Mouse (Mus musculus) embryonic facial prominence, embryonic 10.5 days (tissue): ENCODE data around the gene 1700017D01Rik. TPM values are rescaled to one million over a fixed set of nuclear protein-coding genes. Genes with fewer than 3 reads are reported as not detected.
"Not testable (repeated sequence)": the region's sequence is repeated elsewhere in the genome, so short reads cannot be mapped to it uniquely, and the experiment has no call there.

Experiments used
- DNase-seq: peaks from one replicate; pipeline ENCODE4 v3.0.0-alpha.2; 2017; ENCODE audit warnings: low spot score
- H3K27ac ChIP-seq: fragments of 300-500 bp; sonication (generic); replicated peaks from 2 replicates; pipeline ENCODE4 v1.5.1; 2016; ENCODE audit warnings: mild to moderate bottlenecking
- H3K27me3 ChIP-seq: fragments of 300-500 bp; sonication (generic); replicated peaks from 2 replicates; pipeline ENCODE4 v1.6.1; 2016; ENCODE audit warnings: low read depth, mild to moderate bottlenecking; ENCODE audit not compliant: poor library complexity, severe bottlenecking
- H3K36me3 ChIP-seq: fragments of 300-500 bp; sonication (generic); replicated peaks from 2 replicates; pipeline ENCODE4 v1.6.1; 2016; ENCODE audit warnings: mild to moderate bottlenecking, moderate library complexity
- H3K4me1 ChIP-seq: fragments of 300-500 bp; sonication (generic); 2 replicates; pipeline ENCODE4 v1.6.1; 2016
- H3K4me3 ChIP-seq: fragments of 300-500 bp; sonication (generic); 2 replicates; pipeline ENCODE4 v1.5.1; 2016; ENCODE audit warnings: mild to moderate bottlenecking, moderate library complexity
- H3K9me3 ChIP-seq: fragments of 300-500 bp; sonication (generic); 2 replicates; pipeline ENCODE4 v1.6.1; 2016; ENCODE audit warnings: mild to moderate bottlenecking
- WGBS: fragments of 180-500 bp; shearing (Covaris S2); methylation state at CpG from one replicate; pipeline ENCODE4 v1.1.7; 2016; 5-methylcytosine and 5-hydroxymethylcytosine counted together
- polyA plus RNA-seq: library from polyadenylated mRNA; unstranded; fragments of >200 nt; fragmentation: Nextera tagmentation; extraction: Ambion mirVana; gene quantifications from 2 replicates; pipeline ENCODE4 v1.2.1, GENCODE M21; 2016

1700017D01Rik gene
- polyA plus RNA-seq, 1 experiment from 2014 or later: not detected

DNA sequence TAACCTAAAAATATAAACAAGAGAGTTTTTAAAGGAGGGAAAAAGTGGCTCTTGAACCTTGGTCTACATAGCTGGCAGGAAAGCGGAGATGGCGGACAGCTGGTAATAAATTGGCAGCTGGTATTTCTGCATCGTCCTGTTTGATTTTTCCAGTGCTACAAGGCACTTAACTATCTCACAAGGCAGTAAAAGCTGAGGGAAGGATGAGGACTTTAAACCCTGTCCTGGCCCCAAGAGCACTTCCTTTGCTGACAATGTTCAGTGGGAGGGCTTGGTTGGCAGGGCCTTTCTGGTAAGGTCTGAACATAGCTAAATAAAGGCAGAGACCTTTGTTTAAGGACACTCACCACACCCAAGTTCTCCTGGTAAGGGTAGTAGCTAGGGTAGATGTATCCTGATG lies 60.3 kb downstream of the 1700017D01Rik start:
- no peaks in the 10 kb centered on the region for H3K4me1 ChIP-seq
- DNase-seq: no peak
- H3K9me3 ChIP-seq: no peaks in the 10 kb centered on the region
- no peak overlapping the region for H3K27ac ChIP-seq
- H3K4me3 ChIP-seq: no peak overlapping the region
- H3K36me3 ChIP-seq: no peaks in the 10 kb centered on the region
- H3K27me3 ChIP-seq: no peaks in the 10 kb centered on the region
- WGBS: 91% methylated on average over 3 of the region's 3 CpGs

DNA sequence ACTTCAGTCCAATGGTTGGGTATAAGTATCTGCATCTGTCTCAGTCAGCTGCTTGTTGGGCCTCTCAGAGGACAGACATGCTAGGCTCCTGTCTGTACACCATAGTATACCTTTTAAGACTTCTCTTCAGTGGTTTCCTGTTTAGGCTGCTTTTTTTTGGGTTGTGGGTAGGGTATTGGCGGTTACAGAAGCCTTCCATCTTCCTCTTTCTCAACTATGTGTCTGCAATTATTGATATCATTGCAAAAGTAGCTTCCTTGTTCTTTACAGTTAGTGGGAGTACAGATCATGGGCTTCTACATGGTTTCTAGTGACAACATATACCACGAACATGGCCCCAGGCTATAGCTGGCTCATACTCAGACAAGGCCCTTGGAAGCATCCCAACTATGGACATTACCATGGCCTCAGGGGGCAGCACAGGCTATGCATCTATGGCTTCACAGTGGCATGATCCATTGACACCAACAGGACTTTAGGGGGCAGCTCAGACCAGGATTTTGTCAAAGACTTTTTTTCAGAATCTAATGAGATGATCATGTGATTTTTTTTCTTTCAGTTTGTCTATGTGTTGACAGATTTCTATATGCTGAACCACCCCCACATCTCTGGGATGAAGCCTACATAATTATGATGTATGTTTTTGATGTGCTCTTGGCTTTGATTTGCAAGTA lies 65.3 kb downstream of the 1700017D01Rik start:
- no peaks in the 10 kb centered on the region for H3K27me3 ChIP-seq
- 83% methylated on average over 2 of the region's 2 CpGs for WGBS
- H3K36me3 ChIP-seq: no peaks in the 10 kb centered on the region
- no peak overlapping the region for H3K27ac ChIP-seq
- H3K4me1 ChIP-seq: no peaks in the 10 kb centered on the region
- H3K4me3 ChIP-seq: no peak overlapping the region
- H3K9me3 ChIP-seq: no peaks in the 10 kb centered on the region
- no peak for DNase-seq

- DNase-seq: no peak
- no peak overlapping the region for H3K4me3 ChIP-seq
- no peaks in the 10 kb centered on the region for H3K27me3 ChIP-seq
- no peaks in the 10 kb centered on the region for H3K36me3 ChIP-seq
- WGBS: 87% methylated on average over 1 of the region's 1 CpGs
- no peaks in the 10 kb centered on the region for H3K9me3 ChIP-seq
- H3K4me1 ChIP-seq: no peaks in the 10 kb centered on the region
- no peak overlapping the region for H3K27ac ChIP-seq
Observed at GRCm38 (mm10) chr19:11060900-11061299, 69.8 kb downstream of the 1700017D01Rik start.

DNA sequence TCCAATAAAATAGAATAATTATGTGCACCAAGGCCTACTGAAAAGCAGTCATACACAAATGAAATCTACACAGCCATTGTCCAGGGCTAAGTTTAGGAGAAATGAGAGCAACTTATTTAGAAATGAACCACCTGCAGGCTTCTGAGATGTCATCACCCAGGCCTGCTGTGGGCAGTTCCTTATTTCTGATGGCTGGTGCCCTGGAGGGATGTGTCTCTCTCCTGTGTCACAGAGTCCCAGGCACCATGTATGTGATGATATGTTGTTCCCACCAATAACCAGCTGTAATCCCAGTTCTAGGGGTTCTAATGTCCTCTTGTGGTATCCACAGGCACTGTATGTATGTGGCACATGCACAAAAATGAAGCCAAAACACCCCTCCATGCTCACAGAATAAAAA lies 70.7 kb downstream of the 1700017D01Rik start:
- Histone ChIP-seq H3K4me1 (no peaks in the 10 kb centered on the region), H3K36me3 (no peaks in the 10 kb centered on the region), H3K27me3 (no peaks in the 10 kb centered on the region), H3K27ac (no peak overlapping the region), H3K4me3 (no peak overlapping the region), H3K9me3 (no peaks in the 10 kb centered on the region)
- DNase-seq: no peak

DNA sequence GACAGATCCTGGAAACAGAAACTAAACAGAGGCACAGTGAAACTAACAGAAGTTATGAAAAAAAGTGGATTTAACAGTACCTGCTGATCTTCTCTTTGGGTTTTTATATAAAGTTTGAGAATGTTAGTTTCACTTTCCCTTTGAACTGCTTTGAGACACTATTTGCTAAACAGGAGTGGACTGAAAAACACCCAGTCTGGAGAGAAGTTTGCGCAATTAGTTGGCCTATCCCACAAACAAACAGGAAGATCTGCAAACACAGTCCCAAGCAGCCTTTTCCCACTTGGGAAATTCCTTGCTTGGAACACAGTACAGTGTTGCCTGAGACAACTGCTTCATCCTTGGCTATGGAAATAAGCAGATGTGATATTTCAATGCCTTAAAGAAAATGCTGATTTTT lies 75.0 kb downstream of the 1700017D01Rik start:
- not testable (repeated sequence) for H3K4me1 ChIP-seq, H3K36me3 ChIP-seq, H3K27me3 ChIP-seq, H3K9me3 ChIP-seq, DNase-seq, H3K27ac ChIP-seq, H3K4me3 ChIP-seq
- WGBS: 92% methylated on average over 1 of the region's 1 CpGs

- no peak overlapping the region for H3K27ac ChIP-seq
- no peak overlapping the region for H3K4me3 ChIP-seq
- no peak for DNase-seq
- no peaks in the 10 kb centered on the region for H3K36me3 ChIP-seq
- H3K4me1 ChIP-seq: no peaks in the 10 kb centered on the region
- 70% methylated on average over 3 of the region's 3 CpGs for WGBS
- H3K27me3 ChIP-seq: no peaks in the 10 kb centered on the region
- H3K9me3 ChIP-seq: no peaks in the 10 kb centered on the region
Observed at GRCm38 (mm10) chr19:11053277-11053676, 77.4 kb downstream of the 1700017D01Rik start.

DNA sequence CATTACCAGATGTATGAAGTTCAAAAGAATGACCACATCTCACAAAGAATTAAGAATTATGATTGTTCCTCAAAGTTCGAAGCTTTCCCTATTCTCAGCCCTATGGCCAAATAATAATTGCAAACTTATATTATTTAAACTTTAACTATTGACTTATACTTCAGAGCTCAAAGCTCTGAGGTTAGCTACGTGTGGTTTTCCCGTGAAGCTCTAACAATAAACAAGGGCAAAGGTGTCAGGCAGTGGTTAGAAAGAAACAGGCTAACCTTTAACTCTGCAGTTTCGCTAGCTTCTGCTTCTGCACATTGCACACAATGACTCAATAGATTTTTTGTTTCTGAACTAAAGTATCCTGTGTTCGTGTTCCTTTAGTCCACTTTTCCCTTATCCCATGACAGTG lies 77.8 kb downstream of the 1700017D01Rik start:
- WGBS: 72% methylated on average over 5 of the region's 5 CpGs
- DNase-seq: no peak
- Histone ChIP-seq H3K4me1 (no peaks in the 10 kb centered on the region), H3K27me3 (no peaks in the 10 kb centered on the region), H3K36me3 (no peaks in the 10 kb centered on the region), H3K9me3 (no peaks in the 10 kb centered on the region), H3K4me3 (no peak overlapping the region), H3K27ac (no peak overlapping the region)

- H3K27me3 ChIP-seq: peaks cover 6% of the 10 kb centered on the region; the same call in 1 of the 2 replicates
- no peaks in the 10 kb centered on the region for H3K4me1 ChIP-seq
- WGBS: 76% methylated on average over 2 of the region's 2 CpGs
- no peaks in the 10 kb centered on the region for H3K9me3 ChIP-seq
- no peak overlapping the region for H3K4me3 ChIP-seq
- H3K27ac ChIP-seq: no peak overlapping the region
- no peaks in the 10 kb centered on the region for H3K36me3 ChIP-seq
- DNase-seq: no peak
Observed at GRCm38 (mm10) chr19:11050286-11050685, 80.4 kb downstream of the 1700017D01Rik start.

- no peaks in the 10 kb centered on the region for H3K36me3 ChIP-seq
- no peak for DNase-seq
- no peak overlapping the region for H3K4me3 ChIP-seq
- no peak overlapping the region for H3K27ac ChIP-seq
- peaks cover 5% of the 10 kb centered on the region; the same call in 1 of the 2 replicates for H3K4me1 ChIP-seq
- no peaks in the 10 kb centered on the region for H3K9me3 ChIP-seq
- peaks cover 6% of the 10 kb centered on the region; the same call in 1 of the 2 replicates for H3K27me3 ChIP-seq
Observed at GRCm38 (mm10) chr19:11049426-11049825, 81.2 kb downstream of the 1700017D01Rik start.

DNA sequence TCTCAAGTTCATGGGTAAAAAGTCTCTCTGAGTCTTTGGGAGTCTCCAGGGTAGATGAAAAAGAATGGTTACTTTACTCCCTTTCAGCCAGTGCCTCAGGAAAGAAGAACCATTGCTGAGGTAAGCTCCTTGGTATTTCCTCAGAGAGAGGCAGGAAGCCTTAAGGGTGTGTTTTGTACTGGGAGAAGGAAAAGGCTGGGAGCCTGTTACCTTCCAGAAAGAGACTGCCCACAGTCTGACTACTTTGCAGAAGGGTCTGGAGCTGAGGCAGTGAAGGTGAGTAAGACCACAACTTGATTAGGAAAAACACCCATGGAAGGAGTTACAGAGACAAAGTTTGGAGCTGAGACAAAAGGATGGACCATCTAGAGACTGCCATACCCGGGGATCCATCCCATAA lies 82.2 kb downstream of the 1700017D01Rik start:
- Histone ChIP-seq H3K9me3 (no peaks in the 10 kb centered on the region), H3K36me3 (no peaks in the 10 kb centered on the region), H3K27ac (no peak overlapping the region), H3K4me1 (peaks cover 5% of the 10 kb centered on the region; the same call in 1 of the 2 replicates), H3K27me3 (peaks cover 6% of the 10 kb centered on the region; the same call in 1 of the 2 replicates), H3K4me3 (no peak overlapping the region)
- WGBS: 77% methylated on average over 1 of the region's 1 CpGs
- DNase-seq: no peak

DNA sequence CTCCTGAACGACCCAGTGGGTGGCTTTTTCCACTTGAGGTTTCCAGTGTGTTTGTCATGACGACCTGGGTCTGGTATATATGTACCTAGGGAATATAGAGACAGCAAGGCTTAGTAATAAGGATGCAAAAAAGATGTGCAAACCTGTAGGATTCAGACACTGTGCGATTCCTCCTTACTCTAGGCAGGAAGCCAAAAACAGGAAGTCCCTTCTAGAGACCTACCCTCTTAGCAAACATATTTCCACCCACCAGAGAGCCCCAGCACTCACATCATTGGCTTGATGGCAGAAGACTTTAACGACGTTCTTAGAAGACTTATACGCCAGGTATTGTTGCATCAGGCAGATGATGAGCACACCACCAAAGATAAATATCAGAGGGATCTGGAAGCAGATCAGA lies 82.7 kb downstream of the 1700017D01Rik start:
- H3K4me1 ChIP-seq: peaks cover 5% of the 10 kb centered on the region; the same call in 1 of the 2 replicates
- H3K27me3 ChIP-seq: peaks cover 6% of the 10 kb centered on the region; the same call in 1 of the 2 replicates
- no peak for DNase-seq
- H3K9me3 ChIP-seq: no peaks in the 10 kb centered on the region
- no peaks in the 10 kb centered on the region for H3K36me3 ChIP-seq
- no peak overlapping the region for H3K27ac ChIP-seq
- WGBS: 77% methylated on average over 6 of the region's 6 CpGs
- no peak overlapping the region for H3K4me3 ChIP-seq
